Mouse (Mus musculus) liver, embryonic 13.5 days (tissue): Measurements from ENCODE around the gene Adgrf5. TPM values are rescaled to one million over a fixed set of nuclear protein-coding genes. Genes with fewer than 3 reads are reported as not detected.

Experiments
- ATAC-seq: fragments of 200-750 bp; cut with Nextera tagmentation; 2 replicates; pipeline ENCODE4 v1.8.0; 2017; ENCODE audit warnings: low read depth, mild to moderate bottlenecking, moderate number of reproducible peaks, moderate library complexity
- DNase-seq: peaks from one replicate; pipeline ENCODE4 v3.0.0; 2022
- H3K27ac ChIP-seq: fragments of 300-500 bp; sonication (generic); 2 replicates; pipeline ENCODE4 v1.5.1; 2015; ENCODE audit warnings: moderate library complexity, mild to moderate bottlenecking, inconsistent platforms
- H3K27me3 ChIP-seq: fragments of 300-500 bp; sonication (generic); 2 replicates; pipeline ENCODE4 v1.6.1; 2015; ENCODE audit warnings: mild to moderate bottlenecking, inconsistent platforms
- H3K36me3 ChIP-seq: fragments of 300-500 bp; sonication (generic); 2 replicates; pipeline ENCODE4 v1.6.1; 2015; ENCODE audit warnings: mild to moderate bottlenecking, inconsistent platforms
- H3K4me1 ChIP-seq: fragments of 300-500 bp; sonication (generic); replicated peaks from 2 replicates; pipeline ENCODE4 v1.6.1; 2015; ENCODE audit warnings: inconsistent platforms
- H3K4me2 ChIP-seq: fragments of 300-500 bp; sonication (generic); 2 replicates; pipeline ENCODE4 v1.6.1; 2015; ENCODE audit warnings: inconsistent platforms, mild to moderate bottlenecking, moderate library complexity
- H3K4me3 ChIP-seq: fragments of 300-500 bp; sonication (generic); replicated peaks from 2 replicates; pipeline ENCODE4 v1.5.1; 2015; ENCODE audit warnings: mild to moderate bottlenecking, inconsistent platforms
- H3K9ac ChIP-seq: fragments of 300-500 bp; sonication (generic); 2 replicates; pipeline ENCODE4 v1.6.1; 2015; ENCODE audit warnings: mild to moderate bottlenecking, inconsistent platforms
- H3K9me3 ChIP-seq: fragments of 300-500 bp; sonication (generic); replicated peaks from 2 replicates; pipeline ENCODE4 v1.6.1; 2016; ENCODE audit warnings: inconsistent platforms
- WGBS: fragments of 180-500 bp; shearing (Covaris S2); methylation state at CpG from one replicate; pipeline ENCODE4 v1.1.7; 2015; ENCODE audit not compliant: insufficient replicate concordance; 5-methylcytosine and 5-hydroxymethylcytosine counted together
- polyA plus RNA-seq: library from polyadenylated mRNA; unstranded; fragments of >200 nt; fragmentation: Nextera tagmentation; extraction: Ambion mirVana; gene quantifications from 2 replicates; pipeline ENCODE4 v1.2.1, GENCODE M21; 2015

Adgrf5 gene
- polyA plus RNA-seq: 2.3 and 3.9 TPM in 2 replicates

- peaks cover 66% of the 10 kb centered on the region for H3K27me3 ChIP-seq
- H3K9me3 ChIP-seq: no peaks in the 10 kb centered on the region
- H3K36me3 ChIP-seq: no peaks in the 10 kb centered on the region
- H3K4me3 ChIP-seq: peak within 1 kb of the TSS; percentile 30
- H3K4me2 ChIP-seq: peak within 1 kb of the TSS; percentile 25
- H3K4me1 ChIP-seq: peaks cover 6% of the 10 kb centered on the region; the same call in 1 of the 2 replicates
- WGBS: 15% methylated on average over 16 of the region's 16 CpGs
- no peak within 1 kb of the TSS for H3K9ac ChIP-seq
- H3K27ac ChIP-seq: no peak within 1 kb of the TSS
- ATAC-seq (no peak), DNase-seq (no peak)
Observed at GRCm38 (mm10) chr17:43359826-43360619, at the start of gene Adgrf5. TSS of gene Adgrf5 (plus strand) at chr17:43360451.

- H3K27ac ChIP-seq: peak overlapping the region; percentile 93
- no peaks in the 10 kb centered on the region for H3K27me3 ChIP-seq
- no peaks in the 10 kb centered on the region for H3K9me3 ChIP-seq
- DNase-seq (no peak), ATAC-seq (no peak)
- 0 out of 2 replicates have a peak overlapping the region, but pooled peaks have one; percentile 42 for H3K4me3 ChIP-seq
- H3K9ac ChIP-seq: peak overlapping the region; percentile 61
- H3K4me2 ChIP-seq: peak overlapping the region; percentile 65
- no peaks in the 10 kb centered on the region for H3K36me3 ChIP-seq
- peaks cover 59% of the 10 kb centered on the region for H3K4me1 ChIP-seq
- WGBS: 44% methylated on average over 7 of the region's 7 CpGs
Observed at GRCm38 (mm10) chr17:43325986-43326671, 34.1 kb upstream of the Adgrf5 start.

GRCm38 (mm10) chr17:43326726-43327700 is 33.2 kb upstream of the Adgrf5 start:
- 7% methylated on average over 28 of the region's 29 CpGs for WGBS
- ATAC-seq: no peak
- H3K4me1 ChIP-seq: peaks cover 68% of the 10 kb centered on the region
- peak overlapping the region; percentile 93 for H3K27ac ChIP-seq
- H3K9me3 ChIP-seq: no peaks in the 10 kb centered on the region
- H3K4me2 ChIP-seq: peak overlapping the region; percentile 65
- H3K9ac ChIP-seq: peak overlapping the region; percentile 61
- peak overlapping the region; percentile 42 for H3K4me3 ChIP-seq
- H3K36me3 ChIP-seq: no peaks in the 10 kb centered on the region
- peak; percentile 59 for DNase-seq
- no peaks in the 10 kb centered on the region for H3K27me3 ChIP-seq

GRCm38 (mm10) chr17:43327810-43328209 is 32.4 kb upstream of the Adgrf5 start:
- Histone ChIP-seq H3K4me2 (peak overlapping the region; percentile 65), H3K27me3 (no peaks in the 10 kb centered on the region), H3K4me1 (peaks cover 74% of the 10 kb centered on the region), H3K27ac (peak overlapping the region; percentile 93), H3K9ac (peak overlapping the region; percentile 61), H3K4me3 (no peak overlapping the region), H3K36me3 (no peaks in the 10 kb centered on the region), H3K9me3 (no peaks in the 10 kb centered on the region)
- peak; percentile 89 for ATAC-seq
- DNase-seq: peak; percentile 69
- 27% methylated on average over 6 of the region's 6 CpGs for WGBS

- Histone ChIP-seq H3K36me3 (no peaks in the 10 kb centered on the region), H3K27me3 (no peaks in the 10 kb centered on the region), H3K4me3 (no peak overlapping the region), H3K27ac (peak overlapping the region; percentile 93), H3K9me3 (no peaks in the 10 kb centered on the region), H3K9ac (no peak overlapping the region; the same call in 1 of the 2 replicates), H3K4me2 (peak overlapping the region; percentile 50), H3K4me1 (peaks cover 85% of the 10 kb centered on the region)
- ATAC-seq (no peak), DNase-seq (peak; percentile 53)
- WGBS: 50% methylated on average over 4 of the region's 4 CpGs
Observed at GRCm38 (mm10) chr17:43329216-43329615, 31.0 kb upstream of the Adgrf5 start.

- Histone ChIP-seq H3K9me3 (no peaks in the 10 kb centered on the region), H3K4me1 (peaks cover 88% of the 10 kb centered on the region), H3K27me3 (no peaks in the 10 kb centered on the region), H3K27ac (peak overlapping the region; percentile 93), H3K4me3 (no peak overlapping the region; the same call in 1 of the 2 replicates), H3K36me3 (no peaks in the 10 kb centered on the region), H3K9ac (peak overlapping the region; percentile 58), H3K4me2 (peak overlapping the region; percentile 50)
- DNase-seq (peak; percentile 78), ATAC-seq (peak; percentile 83)
- WGBS: 21% methylated on average over 7 of the region's 7 CpGs
Observed at GRCm38 (mm10) chr17:43329761-43330183, 30.5 kb upstream of the Adgrf5 start.

GRCm38 (mm10) chr17:43332686-43333085 is 27.6 kb upstream of the Adgrf5 start:
- no peak overlapping the region for H3K9ac ChIP-seq
- no peaks in the 10 kb centered on the region for H3K27me3 ChIP-seq
- no peaks in the 10 kb centered on the region for H3K36me3 ChIP-seq
- ATAC-seq (no peak), DNase-seq (no peak)
- WGBS: 38% methylated on average over 5 of the region's 5 CpGs
- no peaks in the 10 kb centered on the region for H3K9me3 ChIP-seq
- peaks cover 64% of the 10 kb centered on the region for H3K4me1 ChIP-seq
- no peak overlapping the region for H3K27ac ChIP-seq
- H3K4me2 ChIP-seq: no peak overlapping the region
- H3K4me3 ChIP-seq: no peak overlapping the region

GRCm38 (mm10) chr17:43334074-43334473 is 26.2 kb upstream of the Adgrf5 start:
- H3K27ac ChIP-seq: peak overlapping the region; percentile 25; the same call in 1 of the 2 replicates
- no peaks in the 10 kb centered on the region for H3K9me3 ChIP-seq
- ATAC-seq (no peak), DNase-seq (no peak)
- H3K27me3 ChIP-seq: no peaks in the 10 kb centered on the region
- H3K9ac ChIP-seq: no peak overlapping the region
- peaks cover 50% of the 10 kb centered on the region for H3K4me1 ChIP-seq
- H3K4me3 ChIP-seq: no peak overlapping the region
- no peaks in the 10 kb centered on the region for H3K36me3 ChIP-seq
- no peak overlapping the region for H3K4me2 ChIP-seq
- WGBS: 33% methylated on average over 9 of the region's 9 CpGs

- Histone ChIP-seq H3K4me2 (no peak overlapping the region), H3K4me1 (peaks cover 16% of the 10 kb centered on the region), H3K4me3 (no peak overlapping the region), H3K27me3 (no peaks in the 10 kb centered on the region), H3K9me3 (no peaks in the 10 kb centered on the region), H3K9ac (no peak overlapping the region), H3K36me3 (no peaks in the 10 kb centered on the region), H3K27ac (no peak overlapping the region)
- ATAC-seq (no peak), DNase-seq (no peak)
- 59% methylated on average over 2 of the region's 2 CpGs for WGBS
Observed at GRCm38 (mm10) chr17:43337643-43338042, 22.6 kb upstream of the Adgrf5 start.

- H3K4me3 ChIP-seq: no peak overlapping the region
- H3K9me3 ChIP-seq: no peaks in the 10 kb centered on the region
- no peak overlapping the region for H3K4me2 ChIP-seq
- H3K27me3 ChIP-seq: no peaks in the 10 kb centered on the region
- 65% methylated on average over 3 of the region's 3 CpGs for WGBS
- no peaks in the 10 kb centered on the region for H3K36me3 ChIP-seq
- no peak overlapping the region for H3K9ac ChIP-seq
- ATAC-seq (no peak), DNase-seq (no peak)
- H3K27ac ChIP-seq: no peak overlapping the region
- H3K4me1 ChIP-seq: peaks cover 11% of the 10 kb centered on the region; the same call in 1 of the 2 replicates
Observed at GRCm38 (mm10) chr17:43338279-43338678, 22.0 kb upstream of the Adgrf5 start.
